Mouse (Mus musculus): ENCODE data around the gene Gm49776. TPM values are rescaled to one million over a fixed set of nuclear protein-coding genes. Genes with fewer than 3 reads are reported as not detected.

Gene Gm49776
- polyA plus RNA-seq, 1 experiment from 2014 or later = 0.67 TPM

GRCm38 (mm10) chr16:18227187-18227586, 30.9 kb downstream of the Gm49776 start:
- H3K4me2 ChIP-seq (replicated peaks; ENCODE audit: low read depth) = no peak overlapping the region
- H3K27ac ChIP-seq (replicated peaks) = no peak overlapping the region
- H3K4me1 ChIP-seq (replicated peaks; ENCODE audit: control insufficient read depth, insufficient read depth) = no peaks in the 10 kb centered on the region
- no peaks in the 10 kb centered on the region for H3K9me3 ChIP-seq (ENCODE audit: control insufficient read depth, low read length)
- ATAC-seq (ENCODE audit: low FRiP score, low TSS enrichment) (no peak), DNase-seq (ENCODE audit: low spot score) (no peak)
- H3K27me3 ChIP-seq (ENCODE audit: control insufficient read depth, insufficient read depth, low read length) = no peaks in the 10 kb centered on the region
- no peak overlapping the region for H3K4me3 ChIP-seq (ENCODE audit: low read depth, low read length)
- TF ChIP-seq CTCF (IDR thresholded peaks at IDR 0.05; ENCODE audit: low read depth) (no peak), EP300 (optimal IDR thresholded peaks at IDR 0.05) (no peak)
- no peak overlapping the region for H3K9ac ChIP-seq (ENCODE audit: low read length)
- WGBS = 88% methylated on average over 13 of the region's 13 CpGs
- peaks cover 16% of the 10 kb centered on the region for H3K36me3 ChIP-seq (ENCODE audit: control insufficient read depth, insufficient read depth, low read length)

DNA sequence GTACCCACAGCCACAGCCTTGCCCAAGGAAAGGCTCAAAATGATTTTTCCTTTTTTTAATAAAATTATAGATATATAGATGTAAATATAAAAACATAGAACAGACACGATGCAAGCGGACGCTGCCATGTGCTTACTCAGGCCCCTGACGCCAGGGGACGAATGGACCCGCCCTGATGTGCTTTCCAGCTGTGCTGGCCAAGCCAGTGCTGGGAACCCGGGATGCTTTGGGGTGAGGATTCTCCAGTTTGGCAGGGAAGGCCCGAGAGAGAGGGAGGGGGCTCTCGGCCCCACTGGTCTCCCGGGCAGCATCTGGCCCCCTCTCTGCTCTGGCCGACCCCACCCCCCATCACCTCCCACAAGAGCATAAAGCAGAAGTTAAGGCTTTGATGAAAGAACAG, 35.9 kb downstream of the Gm49776 start:
- no peak for ATAC-seq (ENCODE audit: low FRiP score, low TSS enrichment)
- no peak overlapping the region for H3K4me3 ChIP-seq (ENCODE audit: low read depth, low read length)
- no peak overlapping the region for H3K27ac ChIP-seq (replicated peaks)
- 68% methylated on average over 11 of the region's 11 CpGs for WGBS
- peaks cover 12% of the 10 kb centered on the region; the same call in 1 of the 2 replicates for H3K36me3 ChIP-seq (ENCODE audit: control insufficient read depth, insufficient read depth, low read length)
- no peak for DNase-seq (ENCODE audit: low spot score)
- no peak overlapping the region for H3K4me2 ChIP-seq (replicated peaks; ENCODE audit: low read depth)
- H3K4me1 ChIP-seq (replicated peaks; ENCODE audit: control insufficient read depth, insufficient read depth) = 0 out of 2 replicates have a peak, but pooled peaks cover 2% of the 10 kb centered on the region
- no peaks in the 10 kb centered on the region for H3K27me3 ChIP-seq (ENCODE audit: control insufficient read depth, insufficient read depth, low read length)
- TF ChIP-seq CTCF (IDR thresholded peaks at IDR 0.05; ENCODE audit: low read depth) (no peak), EP300 (optimal IDR thresholded peaks at IDR 0.05) (no peak)
- no peak overlapping the region for H3K9ac ChIP-seq (ENCODE audit: low read length)
- H3K9me3 ChIP-seq (ENCODE audit: control insufficient read depth, low read length) = no peaks in the 10 kb centered on the region

GRCm38 (mm10) chr16:18221543-18221898, 36.6 kb downstream of the Gm49776 start:
- Histone ChIP-seq H3K9ac (ENCODE audit: low read length) (no peak overlapping the region), H3K9me3 (ENCODE audit: control insufficient read depth, low read length) (no peaks in the 10 kb centered on the region), H3K27ac (replicated peaks) (no peak overlapping the region), H3K4me2 (replicated peaks; ENCODE audit: low read depth) (no peak overlapping the region), H3K36me3 (ENCODE audit: control insufficient read depth, insufficient read depth, low read length) (peaks cover 12% of the 10 kb centered on the region; the same call in 1 of the 2 replicates), H3K27me3 (ENCODE audit: control insufficient read depth, insufficient read depth, low read length) (no peaks in the 10 kb centered on the region), H3K4me1 (replicated peaks; ENCODE audit: control insufficient read depth, insufficient read depth) (0 out of 2 replicates have a peak, but pooled peaks cover 2% of the 10 kb centered on the region), H3K4me3 (ENCODE audit: low read depth, low read length) (no peak overlapping the region)
- no peak for DNase-seq (ENCODE audit: low spot score)
- TF ChIP-seq CTCF (IDR thresholded peaks at IDR 0.05; ENCODE audit: low read depth) (peak; percentile 32), EP300 (optimal IDR thresholded peaks at IDR 0.05) (no peak)
- ATAC-seq (ENCODE audit: low FRiP score, low TSS enrichment) = no peak
- 71% methylated on average over 11 of the region's 11 CpGs for WGBS

- 84% methylated on average over 6 of the region's 6 CpGs for WGBS
- ATAC-seq (ENCODE audit: low FRiP score, low TSS enrichment) = no peak
- H3K9me3 ChIP-seq (ENCODE audit: control insufficient read depth, low read length) = no peaks in the 10 kb centered on the region
- TF ChIP-seq EP300 (optimal IDR thresholded peaks at IDR 0.05) (no peak), CTCF (IDR thresholded peaks at IDR 0.05; ENCODE audit: low read depth) (no peak)
- H3K36me3 ChIP-seq (ENCODE audit: control insufficient read depth, insufficient read depth, low read length) = peaks cover 8% of the 10 kb centered on the region; the same call in 1 of the 2 replicates
- DNase-seq (ENCODE audit: low spot score) = no peak
- no peak overlapping the region for H3K9ac ChIP-seq (ENCODE audit: low read length)
- H3K27ac ChIP-seq (replicated peaks) = no peak overlapping the region
- no peaks in the 10 kb centered on the region for H3K27me3 ChIP-seq (ENCODE audit: control insufficient read depth, insufficient read depth, low read length)
- no peak overlapping the region for H3K4me2 ChIP-seq (replicated peaks; ENCODE audit: low read depth)
- 0 out of 2 replicates have a peak, but pooled peaks cover 2% of the 10 kb centered on the region for H3K4me1 ChIP-seq (replicated peaks; ENCODE audit: control insufficient read depth, insufficient read depth)
- no peak overlapping the region for H3K4me3 ChIP-seq (ENCODE audit: low read depth, low read length)
These were observed 37.1 kb downstream of the Gm49776 start for GRCm38 (mm10) chr16:18220856-18221542.

GRCm38 (mm10) chr16:18220001-18220400, 38.1 kb downstream of the Gm49776 start:
- Histone ChIP-seq H3K4me1 (replicated peaks; ENCODE audit: control insufficient read depth, insufficient read depth) (0 out of 2 replicates have a peak, but pooled peaks cover 2% of the 10 kb centered on the region), H3K4me3 (ENCODE audit: low read depth, low read length) (no peak overlapping the region), H3K9ac (ENCODE audit: low read length) (peak overlapping the region; percentile 23; the same call in 1 of the 2 replicates), H3K4me2 (replicated peaks; ENCODE audit: low read depth) (no peak overlapping the region), H3K9me3 (ENCODE audit: control insufficient read depth, low read length) (no peaks in the 10 kb centered on the region), H3K36me3 (ENCODE audit: control insufficient read depth, insufficient read depth, low read length) (peaks cover 5% of the 10 kb centered on the region; the same call in 1 of the 2 replicates), H3K27me3 (ENCODE audit: control insufficient read depth, insufficient read depth, low read length) (no peaks in the 10 kb centered on the region), H3K27ac (replicated peaks) (no peak overlapping the region)
- ATAC-seq (ENCODE audit: low FRiP score, low TSS enrichment) (peak; percentile 58), DNase-seq (ENCODE audit: low spot score) (peak; percentile 49)
- TF ChIP-seq EP300 (optimal IDR thresholded peaks at IDR 0.05) (no peak), CTCF (IDR thresholded peaks at IDR 0.05; ENCODE audit: low read depth) (no peak)
- WGBS = 32% methylated on average over 8 of the region's 8 CpGs

DNA sequence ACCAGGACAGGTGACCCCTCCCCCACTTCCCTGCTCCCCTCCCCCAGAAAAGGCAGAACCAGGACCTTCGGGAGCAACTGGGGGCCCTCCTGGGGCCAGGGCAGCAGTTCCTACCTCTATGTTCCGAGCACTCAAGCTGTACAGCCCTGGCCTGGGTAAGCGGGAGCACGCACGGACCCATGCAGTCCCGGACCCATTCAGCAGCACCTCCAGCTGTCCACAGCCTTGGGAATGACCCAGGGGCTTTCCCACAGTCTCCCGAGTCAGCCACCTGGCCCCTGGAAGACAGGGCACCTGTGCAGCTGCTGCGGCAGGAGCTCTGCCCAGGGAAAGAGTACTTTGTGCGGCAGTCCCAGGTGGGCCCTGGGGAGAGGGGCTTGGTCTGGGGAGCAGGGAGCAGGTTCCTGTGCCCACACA, 39.5 kb downstream of the Gm49776 start:
- Histone ChIP-seq H3K4me3 (ENCODE audit: low read depth, low read length) (no peak overlapping the region), H3K9me3 (ENCODE audit: control insufficient read depth, low read length) (no peaks in the 10 kb centered on the region), H3K4me2 (replicated peaks; ENCODE audit: low read depth) (no peak overlapping the region), H3K27ac (replicated peaks) (no peak overlapping the region), H3K36me3 (ENCODE audit: control insufficient read depth, insufficient read depth, low read length) (peaks cover 2% of the 10 kb centered on the region; the same call in 1 of the 2 replicates), H3K4me1 (replicated peaks; ENCODE audit: control insufficient read depth, insufficient read depth) (0 out of 2 replicates have a peak, but pooled peaks cover 2% of the 10 kb centered on the region), H3K9ac (ENCODE audit: low read length) (no peak overlapping the region), H3K27me3 (ENCODE audit: control insufficient read depth, insufficient read depth, low read length) (no peaks in the 10 kb centered on the region)
- ATAC-seq (ENCODE audit: low FRiP score, low TSS enrichment) = no peak
- 70% methylated on average over 9 of the region's 9 CpGs for WGBS
- TF ChIP-seq EP300 (optimal IDR thresholded peaks at IDR 0.05) = no peak
- no peak for TF ChIP-seq CTCF (IDR thresholded peaks at IDR 0.05; ENCODE audit: low read depth)
- DNase-seq (ENCODE audit: low spot score) = no peak

Measured in stomach, postnatal 0 days (tissue).